Mouse (Mus musculus): ENCODE results near the gene Gfi1. TPM values are rescaled to one million over a fixed set of nuclear protein-coding genes. Genes with fewer than 3 reads are reported as not detected.
A peak's percentile ranks its signal among the peaks of the same experiment; 100 is the strongest.

Gene Gfi1
- polyA plus RNA-seq, 1 experiment from 2014 or later = 1.2 TPM

DNA sequence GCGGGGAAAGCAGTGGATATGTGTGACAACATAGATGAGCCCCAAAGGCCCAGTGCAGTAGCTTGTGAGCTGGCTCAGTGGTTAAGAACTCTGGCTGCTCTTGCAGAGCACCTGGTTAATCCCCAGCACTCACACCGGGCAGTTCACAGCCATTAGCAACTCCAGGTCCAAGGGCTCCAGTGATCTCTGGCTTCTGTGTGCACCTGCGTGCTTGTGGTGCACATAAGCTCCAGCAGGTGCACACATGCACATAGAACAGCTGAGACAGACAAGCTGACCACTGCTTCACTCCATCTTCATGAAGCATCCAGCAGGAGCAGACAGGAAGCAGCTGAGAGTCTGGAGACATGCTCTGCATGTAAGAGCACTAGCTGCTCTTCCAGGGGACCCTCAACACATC, 12.5 kb upstream of the Gfi1 start:
- Histone ChIP-seq H3K36me3 (no peaks in the 10 kb centered on the region), H3K4me2 (replicated peaks) (no peak overlapping the region), H3K4me1 (replicated peaks) (no peaks in the 10 kb centered on the region), H3K9ac (no peak overlapping the region), H3K27me3 (replicated peaks) (no peaks in the 10 kb centered on the region), H3K4me3 (replicated peaks) (no peak overlapping the region), H3K27ac (no peak overlapping the region), H3K9me3 (no peaks in the 10 kb centered on the region)
- no peak for ATAC-seq
- WGBS = 73% methylated on average over 3 of the region's 3 CpGs

DNA sequence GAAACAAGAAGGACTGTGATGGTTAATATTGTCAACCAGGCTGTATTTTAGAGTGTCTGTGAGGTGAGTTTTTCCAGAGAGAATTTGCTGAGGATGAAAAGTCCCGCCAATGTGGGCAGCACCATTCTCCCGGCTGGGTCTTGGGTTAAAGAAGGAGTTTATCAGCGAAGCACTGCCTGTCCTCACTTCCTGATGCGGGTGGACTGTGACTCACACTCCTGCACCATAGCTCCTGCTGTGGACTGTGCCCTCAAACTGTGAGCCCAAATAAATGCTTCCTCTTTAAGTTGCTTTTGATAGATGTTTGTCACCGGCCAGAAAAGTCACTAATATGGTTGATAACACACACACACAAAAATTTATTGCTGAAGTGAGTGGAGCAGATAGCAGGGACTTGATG, 10.3 kb upstream of the Gfi1 start:
- ATAC-seq = no peak
- Histone ChIP-seq H3K27me3 (replicated peaks) (no peaks in the 10 kb centered on the region), H3K4me1 (replicated peaks) (no peaks in the 10 kb centered on the region), H3K4me3 (replicated peaks) (no peak overlapping the region), H3K9ac (no peak overlapping the region), H3K4me2 (replicated peaks) (no peak overlapping the region), H3K9me3 (no peaks in the 10 kb centered on the region), H3K27ac (no peak overlapping the region), H3K36me3 (no peaks in the 10 kb centered on the region)
- 83% methylated on average over 5 of the region's 5 CpGs for WGBS

DNA sequence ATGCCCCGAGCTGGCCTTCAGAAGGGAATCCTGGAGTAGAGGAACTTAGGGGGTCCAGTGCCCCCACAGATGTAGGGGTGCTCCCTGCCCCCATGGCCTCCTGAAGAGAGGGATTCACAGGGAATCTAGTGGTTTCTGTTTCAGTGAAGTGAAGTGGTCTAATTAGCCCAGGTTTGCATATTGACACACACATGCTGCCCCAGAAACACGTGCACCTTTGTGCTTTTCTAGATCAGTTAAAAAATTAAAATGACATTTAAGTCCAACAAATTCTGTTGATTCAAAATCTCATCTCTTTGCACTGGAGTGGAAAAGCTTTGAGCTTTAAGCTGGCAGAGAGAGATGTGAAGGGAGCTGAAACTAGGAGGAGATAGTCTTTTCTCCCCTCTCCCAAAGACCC, 6.0 kb upstream of the Gfi1 start:
- H3K27ac ChIP-seq = no peak overlapping the region
- no peaks in the 10 kb centered on the region for H3K9me3 ChIP-seq
- WGBS = 34% methylated on average over 2 of the region's 2 CpGs
- H3K4me2 ChIP-seq (replicated peaks) = no peak overlapping the region
- H3K36me3 ChIP-seq = no peaks in the 10 kb centered on the region
- H3K4me1 ChIP-seq (replicated peaks) = no peaks in the 10 kb centered on the region
- no peak overlapping the region for H3K9ac ChIP-seq
- H3K4me3 ChIP-seq (replicated peaks) = no peak overlapping the region
- no peak for ATAC-seq
- peaks cover 20% of the 10 kb centered on the region for H3K27me3 ChIP-seq (replicated peaks)

DNA sequence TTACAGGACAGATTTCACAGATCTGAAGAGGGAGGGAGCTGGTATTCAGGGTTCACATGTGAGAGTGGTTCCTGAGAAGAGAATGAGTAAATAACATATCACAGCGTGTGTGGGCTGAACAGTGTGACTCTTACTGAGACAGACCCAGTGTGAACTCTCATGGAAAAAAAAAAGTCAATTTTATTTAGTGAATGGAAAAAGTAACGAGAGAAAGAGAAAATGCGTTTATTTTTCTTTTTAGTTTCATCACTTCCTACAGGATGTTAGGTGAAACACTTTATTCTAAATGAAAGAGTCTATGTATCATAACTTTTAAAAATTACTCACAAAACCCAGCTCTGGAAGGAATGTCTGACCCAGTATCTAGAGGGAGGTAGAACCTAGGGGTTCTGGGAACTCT, 5.6 kb upstream of the Gfi1 start:
- 52% methylated on average over 3 of the region's 3 CpGs for WGBS
- Histone ChIP-seq H3K4me2 (replicated peaks) (no peak overlapping the region), H3K4me3 (replicated peaks) (no peak overlapping the region), H3K36me3 (no peaks in the 10 kb centered on the region), H3K9ac (no peak overlapping the region), H3K4me1 (replicated peaks) (peaks cover 4% of the 10 kb centered on the region), H3K9me3 (no peaks in the 10 kb centered on the region), H3K27me3 (replicated peaks) (peaks cover 24% of the 10 kb centered on the region), H3K27ac (no peak overlapping the region)
- no peak for ATAC-seq

DNA sequence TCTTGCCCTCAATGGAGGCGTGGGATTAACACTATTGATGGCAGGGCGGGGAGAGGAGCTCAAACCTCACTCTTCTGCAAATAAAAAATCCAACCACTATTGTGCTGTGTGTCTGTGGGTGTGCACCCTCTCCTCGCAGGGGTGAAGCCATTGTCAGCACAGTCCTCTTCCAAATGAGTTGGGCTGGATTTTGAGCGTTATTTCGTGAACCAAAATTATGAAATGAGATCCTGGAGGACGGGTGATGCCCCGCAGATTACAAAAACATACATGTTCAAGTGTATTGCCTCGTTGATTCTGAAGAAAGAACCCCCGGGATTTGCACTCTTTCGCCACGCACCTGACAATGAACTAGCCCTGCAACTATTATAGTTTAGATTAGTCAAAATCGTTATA, 1.2 kb upstream of the Gfi1 start:
- Histone ChIP-seq H3K9me3 (no peaks in the 10 kb centered on the region), H3K4me2 (replicated peaks) (peak overlapping the region; percentile 65), H3K36me3 (no peaks in the 10 kb centered on the region), H3K4me1 (replicated peaks) (peaks cover 38% of the 10 kb centered on the region), H3K27me3 (replicated peaks) (peaks cover 66% of the 10 kb centered on the region), H3K9ac (no peak overlapping the region), H3K4me3 (replicated peaks) (no peak overlapping the region), H3K27ac (no peak overlapping the region)
- 23% methylated on average over 12 of the region's 12 CpGs for WGBS
- ATAC-seq = no peak

DNA sequence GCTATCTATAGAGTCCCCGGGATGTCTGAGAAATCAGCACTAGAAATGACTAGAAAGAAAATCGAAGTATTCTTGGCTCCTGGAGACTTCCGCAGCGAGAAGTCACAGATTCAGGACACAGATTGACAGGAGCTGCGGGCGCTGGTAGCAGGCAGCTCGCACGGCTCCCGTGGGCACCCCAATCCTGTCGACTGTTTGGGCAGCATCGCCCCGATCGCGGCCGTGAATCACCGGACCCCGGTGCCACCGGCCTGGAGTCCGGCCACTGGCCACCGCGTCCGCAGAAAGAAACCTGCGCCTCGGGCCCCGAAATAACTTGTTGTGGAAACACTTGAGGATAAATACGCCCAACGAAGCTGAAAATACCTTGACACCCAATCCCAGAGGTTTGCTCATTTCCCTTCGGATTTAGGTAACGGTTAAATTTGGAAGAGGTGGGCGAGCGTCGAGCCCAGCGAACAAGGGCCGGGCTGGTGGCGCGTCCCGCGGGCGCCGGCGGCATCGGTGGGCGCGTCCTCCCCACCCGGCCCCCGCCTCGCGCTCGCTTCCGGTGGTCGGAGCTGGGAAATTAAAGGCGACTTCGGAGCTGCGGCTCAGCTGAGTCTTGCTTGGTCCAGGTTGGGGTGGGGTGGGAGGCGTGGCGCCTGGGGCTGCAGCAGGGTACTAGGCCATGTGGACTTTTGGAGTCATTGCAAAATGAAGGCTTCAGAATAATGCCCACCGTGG, 608 bp upstream of the Gfi1 start:
- Histone ChIP-seq H3K27me3 (replicated peaks) (peaks cover 72% of the 10 kb centered on the region), H3K4me2 (replicated peaks) (peak overlapping the region; percentile 65), H3K9ac (no peak overlapping the region), H3K4me3 (replicated peaks) (peak overlapping the region; percentile 35), H3K27ac (no peak overlapping the region), H3K9me3 (no peaks in the 10 kb centered on the region), H3K4me1 (replicated peaks) (peaks cover 42% of the 10 kb centered on the region), H3K36me3 (no peaks in the 10 kb centered on the region)
- no peak for ATAC-seq
- under 1% methylated on average over 57 of the region's 57 CpGs for WGBS

DNA sequence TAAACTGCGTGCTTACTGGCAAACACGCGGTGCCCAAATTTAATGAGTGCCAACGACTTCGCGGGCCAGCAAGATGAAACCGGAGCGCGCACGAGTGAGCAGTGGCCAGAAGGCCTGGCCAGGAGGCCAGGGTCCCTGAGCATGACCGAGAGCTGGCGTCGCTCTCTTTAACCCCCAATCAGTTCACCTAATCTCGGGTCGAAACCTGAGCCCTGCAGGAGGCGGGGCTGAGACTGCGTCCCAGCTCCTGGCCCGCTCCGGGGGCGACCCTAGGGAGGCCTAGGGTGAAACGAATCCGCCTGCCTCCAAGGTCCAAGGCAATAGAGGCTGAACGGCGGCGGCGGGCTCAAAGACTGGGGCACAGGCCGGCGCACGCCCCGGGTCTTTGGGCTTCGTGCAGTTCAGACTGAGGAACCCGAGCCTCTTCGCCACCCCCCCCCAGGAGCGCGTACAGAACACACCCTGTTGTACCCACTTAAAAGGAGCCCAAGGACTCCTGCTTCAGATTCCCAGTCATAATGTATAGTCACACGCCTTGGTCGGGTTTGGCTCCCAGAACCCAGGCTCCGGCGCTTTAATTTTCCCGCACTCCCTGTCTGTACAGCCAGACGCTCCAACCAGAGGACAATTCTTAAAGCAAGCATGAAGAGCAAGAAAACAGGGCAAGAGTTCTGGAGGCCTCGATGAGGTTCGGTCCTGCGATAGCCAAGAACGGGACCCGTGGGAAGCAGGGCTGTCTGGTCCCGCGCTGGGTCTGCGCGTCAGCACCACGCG, 988 bp downstream of the Gfi1 start:
- no peaks in the 10 kb centered on the region for H3K36me3 ChIP-seq
- H3K9ac ChIP-seq = peak overlapping the region; percentile 20
- no peak overlapping the region for H3K27ac ChIP-seq
- peaks cover 54% of the 10 kb centered on the region for H3K4me1 ChIP-seq (replicated peaks)
- peak overlapping the region; percentile 35 for H3K4me3 ChIP-seq (replicated peaks)
- under 1% methylated on average over 52 of the region's 52 CpGs for WGBS
- ATAC-seq = peak; percentile 35
- H3K27me3 ChIP-seq (replicated peaks) = peaks cover 88% of the 10 kb centered on the region
- peak overlapping the region; percentile 65 for H3K4me2 ChIP-seq (replicated peaks)
- H3K9me3 ChIP-seq = no peaks in the 10 kb centered on the region

DNA sequence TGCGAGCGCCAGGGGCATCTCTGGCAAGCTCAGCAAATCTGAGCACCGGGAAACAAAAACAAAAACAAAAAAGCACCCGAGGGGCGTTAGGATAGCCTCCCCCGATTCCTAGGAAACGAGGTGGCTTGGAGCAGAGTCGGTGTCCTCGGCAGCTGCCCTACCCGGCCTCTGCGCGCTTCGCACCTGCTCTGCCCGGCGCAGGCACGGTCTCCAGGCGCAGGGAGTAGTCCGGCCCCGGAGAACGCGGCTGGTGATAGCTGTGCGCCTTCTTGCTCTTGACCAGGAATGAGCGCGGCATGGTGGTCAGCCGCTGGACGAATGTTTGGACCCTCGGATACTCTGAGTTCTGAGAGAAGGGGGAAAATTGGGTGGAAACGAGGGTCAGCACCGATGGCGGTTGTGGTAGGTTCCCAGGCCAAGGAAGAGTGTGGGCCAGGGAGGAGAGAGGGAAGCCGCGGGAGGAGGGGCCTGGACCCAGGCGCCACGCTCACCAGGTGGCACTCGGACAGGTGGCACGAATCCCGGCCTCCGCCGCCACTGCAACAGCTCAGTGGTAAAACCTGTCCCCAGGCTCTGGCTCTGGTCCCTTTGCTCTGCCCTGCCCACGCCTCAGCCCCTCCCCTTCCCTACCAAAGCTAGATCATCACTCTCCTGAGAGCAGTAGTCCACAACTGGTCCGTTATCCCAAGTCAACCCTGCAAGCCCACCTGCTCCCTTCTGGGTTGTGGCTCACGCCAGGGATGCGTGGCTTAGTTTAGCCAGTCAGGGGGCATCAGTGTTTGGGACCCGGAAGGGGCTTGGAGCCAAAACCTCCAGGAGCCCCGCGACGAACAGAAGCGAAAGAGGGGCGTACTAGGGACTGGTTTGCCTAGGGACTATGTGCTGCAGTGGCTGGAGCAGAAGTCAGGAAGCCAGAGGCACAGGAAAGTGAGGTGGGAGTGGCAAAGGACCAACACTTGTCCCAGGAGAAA, 2.0 kb downstream of the Gfi1 start:
- Histone ChIP-seq H3K9ac (0 out of 2 replicates have a peak overlapping the region, but pooled peaks have one; percentile 2), H3K9me3 (no peaks in the 10 kb centered on the region), H3K4me3 (replicated peaks) (peak overlapping the region; percentile 35), H3K27ac (no peak overlapping the region), H3K4me1 (replicated peaks) (peaks cover 54% of the 10 kb centered on the region), H3K36me3 (no peaks in the 10 kb centered on the region), H3K27me3 (replicated peaks) (peaks cover 90% of the 10 kb centered on the region), H3K4me2 (replicated peaks) (peak overlapping the region; percentile 65)
- ATAC-seq = peak; percentile 48
- 1% methylated on average over 49 of the region's 49 CpGs for WGBS

DNA sequence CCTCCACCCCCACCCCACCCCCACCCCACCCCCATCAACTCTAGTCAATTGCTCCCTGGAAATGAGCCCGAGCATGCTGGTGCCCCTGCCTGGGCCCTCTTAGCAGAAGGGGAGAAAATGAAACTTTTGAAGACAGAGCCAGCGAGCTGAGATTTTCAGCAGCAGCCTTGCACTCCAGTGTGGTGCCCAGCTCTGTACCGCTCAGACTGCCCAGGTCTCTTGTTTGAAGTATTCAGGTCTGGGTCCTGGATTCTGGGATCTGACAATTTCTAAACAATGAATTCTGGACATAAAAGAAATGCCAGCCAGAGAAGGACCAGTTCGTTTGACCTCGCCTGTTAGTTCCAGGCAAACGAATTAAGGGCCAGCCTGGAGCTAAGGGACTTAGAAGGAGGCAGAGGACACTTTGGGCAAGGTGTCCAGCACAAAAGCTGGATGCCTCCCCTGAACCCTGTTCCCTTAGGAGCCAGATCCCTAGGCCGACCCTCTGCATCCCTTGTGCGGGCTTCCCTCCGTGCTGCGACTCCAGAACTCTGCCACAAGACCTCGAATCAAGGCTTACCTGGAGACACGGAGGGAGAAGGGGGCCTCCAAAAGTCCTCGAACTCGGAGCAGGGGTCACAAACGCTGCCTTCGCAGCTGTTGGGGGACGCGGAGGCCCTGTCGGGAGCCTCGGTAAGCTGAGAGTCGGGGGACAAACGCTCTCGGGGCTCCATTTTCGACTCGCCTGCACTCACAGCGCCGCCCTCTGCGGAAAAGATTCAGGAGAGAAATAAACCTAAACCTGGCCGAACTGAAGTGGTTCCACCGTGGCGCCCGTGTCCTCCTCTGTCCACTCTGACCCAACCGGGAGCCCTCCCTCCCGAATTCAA, 2.9 kb downstream of the Gfi1 start:
- Histone ChIP-seq H3K9me3 (no peaks in the 10 kb centered on the region), H3K27me3 (replicated peaks) (peaks cover 83% of the 10 kb centered on the region), H3K4me1 (replicated peaks) (peaks cover 54% of the 10 kb centered on the region), H3K27ac (no peak overlapping the region), H3K36me3 (no peaks in the 10 kb centered on the region), H3K4me3 (replicated peaks) (peak overlapping the region; percentile 35), H3K4me2 (replicated peaks) (peak overlapping the region; percentile 65), H3K9ac (no peak overlapping the region)
- 2% methylated on average over 34 of the region's 34 CpGs for WGBS
- ATAC-seq = no peak

DNA sequence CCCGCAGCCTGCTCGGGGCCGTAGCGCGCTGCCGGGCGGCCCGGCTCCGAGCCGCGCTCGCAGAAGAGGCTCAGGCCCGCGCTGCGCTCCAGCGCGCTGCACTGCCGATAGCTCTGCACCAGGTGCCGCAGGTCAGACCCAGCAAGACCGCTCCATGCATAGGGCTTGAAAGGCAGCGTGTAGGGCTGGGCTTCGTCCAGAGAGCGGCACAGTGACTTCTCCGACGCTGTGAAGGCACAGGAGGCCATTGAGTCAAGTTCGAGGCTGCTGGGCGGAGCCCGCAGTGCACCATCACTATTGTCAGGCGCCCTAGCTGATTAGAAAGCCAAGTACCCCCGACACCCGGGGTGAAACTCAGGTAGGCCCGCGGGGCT, 4.2 kb downstream of the Gfi1 start:
- H3K4me3 ChIP-seq (replicated peaks) = peak overlapping the region; percentile 42
- H3K27me3 ChIP-seq (replicated peaks) = peaks cover 83% of the 10 kb centered on the region
- H3K4me2 ChIP-seq (replicated peaks) = peak overlapping the region; percentile 90
- H3K9ac ChIP-seq = peak overlapping the region; percentile 32
- H3K9me3 ChIP-seq = no peaks in the 10 kb centered on the region
- under 1% methylated on average over 33 of the region's 33 CpGs for WGBS
- H3K4me1 ChIP-seq (replicated peaks) = peaks cover 52% of the 10 kb centered on the region
- H3K36me3 ChIP-seq = no peaks in the 10 kb centered on the region
- ATAC-seq = peak; percentile 30; the same call in 1 of the 2 replicates
- no peak overlapping the region for H3K27ac ChIP-seq

DNA sequence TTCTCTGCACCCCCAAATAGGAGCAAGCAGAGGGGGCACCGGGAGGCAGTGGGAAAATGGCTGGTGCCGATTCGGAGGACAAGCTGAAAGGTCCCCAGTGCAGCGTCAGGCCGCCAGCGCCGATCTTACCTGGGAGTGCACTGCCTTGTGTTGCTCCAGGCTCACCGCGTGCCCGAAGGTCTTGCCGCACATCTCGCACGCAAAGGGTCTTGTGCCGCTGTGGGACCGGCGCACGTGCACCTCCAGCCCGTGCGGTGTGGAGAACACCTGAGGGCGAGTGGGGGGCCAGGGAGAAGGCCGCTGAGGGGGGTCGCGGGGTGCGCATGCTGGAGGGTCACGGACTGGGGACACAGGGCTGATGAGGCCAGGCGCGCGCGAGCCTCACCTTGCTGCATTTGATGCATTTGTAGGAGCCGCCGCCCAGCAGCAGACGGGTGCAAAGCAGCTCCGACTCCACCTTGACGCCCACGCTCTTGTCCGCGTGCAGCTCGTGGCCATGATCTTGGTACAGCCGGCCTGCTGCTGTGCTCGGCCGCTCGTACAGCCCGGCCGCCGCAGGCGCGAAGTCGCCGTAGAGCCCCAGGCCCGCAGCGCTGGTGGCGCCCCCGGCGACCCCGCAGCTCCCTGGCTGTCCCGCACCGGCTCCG, 4.7 kb downstream of the Gfi1 start:
- Histone ChIP-seq H3K36me3 (no peaks in the 10 kb centered on the region), H3K4me3 (replicated peaks) (peak overlapping the region; percentile 42), H3K4me2 (replicated peaks) (peak overlapping the region; percentile 90), H3K27me3 (replicated peaks) (peaks cover 78% of the 10 kb centered on the region), H3K9ac (peak overlapping the region; percentile 32), H3K9me3 (no peaks in the 10 kb centered on the region), H3K4me1 (replicated peaks) (peaks cover 47% of the 10 kb centered on the region), H3K27ac (no peak overlapping the region)
- ATAC-seq = peak; percentile 23; the same call in 1 of the 2 replicates
- 2% methylated on average over 58 of the region's 58 CpGs for WGBS
